ENCODE assay signal across 11 mouse cellular contexts in genomic region chr2:167213076-167213475, GRCm38 (mm10). TPM values are rescaled to one million over a fixed set of nuclear protein-coding genes. Genes with fewer than 3 reads are reported as not detected.
DNase-seq lines count a peak whose midpoint lies in the region; TF ChIP-seq lines count a peak whose summit lies in the region.
"Had no signal": no experiment of that assay in that cellular context is flagged by ENCODE, and none has a peak within 500 bp of the region (broad histone marks: within the 10 kb centered on the region; RNA-seq: fewer than 3 reads in every experiment).

No protein-coding gene starts in this region.

- TF ChIP-seq CTCF in kidney, adult 2 months (conservative IDR thresholded peaks at IDR 0.05; ENCODE audit: insufficient read depth, insufficient read length, low read depth, low read length) = peak; percentile 31

- no peak overlapping the region for H3K4me3 ChIP-seq in kidney, adult 2 months (ENCODE audit: insufficient read depth, low read depth, low read length)
- H3K4me3 ChIP-seq: hindbrain, embryonic 13.5 days; limb, embryonic 15.5 days had no signal

- no peak overlapping the region for H3K27ac ChIP-seq in kidney, adult 2 months (ENCODE audit: insufficient read depth, low read depth, low read length)
- H3K27ac ChIP-seq: hindbrain, embryonic 13.5 days; limb, embryonic 15.5 days had no signal

- no peaks in the 10 kb centered on the region for H3K27me3 ChIP-seq in kidney, adult 2 months (replicated peaks; ENCODE audit: control insufficient read depth, insufficient read depth, low read length)
- H3K27me3 ChIP-seq: hindbrain, embryonic 13.5 days; limb, embryonic 15.5 days had no signal

- H3K4me1 ChIP-seq in kidney, adult 2 months (ENCODE audit: control insufficient read depth, insufficient read depth, low read length) = no peaks in the 10 kb centered on the region
- H3K4me1 ChIP-seq: hindbrain, embryonic 13.5 days; limb, embryonic 15.5 days had no signal

- WGBS in kidney, adult 2 months = 94% methylated on average over 3 of the region's 3 CpGs

- peak; percentile 39 for DNase-seq in adrenal gland, postnatal 25 days
- DNase-seq in adrenal gland, adult 18-20 months (ENCODE audit: low spot score in 2 of 2) = no peak
- DNase-seq in kidney, adult 2 months = no peak
- no peak for DNase-seq in kidney, adult 8-10 months
- DNase-seq in thymus, postnatal 14 days = peak; percentile 16
- no peak for DNase-seq in thymus, adult 18-20 months
- DNase-seq in testis, postnatal 10 days (ENCODE audit: low spot score) = peak; percentile 70
- DNase-seq in spleen, postnatal 4 days (ENCODE audit: low spot score in 2 of 2) = no peak
- DNase-seq: midbrain, embryonic 14.5 days had no signal

- H3K36me3 ChIP-seq in kidney, adult 2 months (ENCODE audit: control insufficient read depth, insufficient read depth, low read length) = no peaks in the 10 kb centered on the region
- H3K36me3 ChIP-seq: hindbrain, embryonic 13.5 days had no signal

- TF ChIP-seq POLR2A in kidney, adult 2 months (IDR thresholded peaks at IDR 0.05; ENCODE audit: low read depth, low read length) = no peak

RNA-seq across cellular contexts. Expression of gene Kcnb1, which starts 23.1 kb away (rescaled TPM):
- 10.8 and 14.5 TPM in 2 replicates for total RNA-seq in adrenal gland, postnatal 25 days (2021)
- total RNA-seq in adrenal gland, adult 18-20 months (2021) = 10 to 100 TPM; 17.6 to 46.0 TPM
- 2.9 and 4.0 TPM in 2 replicates for polyA plus RNA-seq in kidney, adult 2 months (2012; rRNA removed)

RNA-seq across cellular contexts. Expression of gene Ptgis, which starts 27.3 kb away (rescaled TPM):
- 17.7 and 24.9 TPM in 2 replicates for total RNA-seq in adrenal gland, postnatal 25 days (2021)
- total RNA-seq in adrenal gland, adult 18-20 months (2021) = 10 to 100 TPM; 19.3 to 31.8 TPM
- 8.3 and 11.2 TPM in 2 replicates for polyA plus RNA-seq in kidney, adult 2 months (2012; rRNA removed)

Comparison
In these comparisons a context has a peak if more than half of its experiments do, and no peak if none do; other contexts are left out.
1. DNase-seq: peak in adrenal gland, postnatal 25 days (single experiment), thymus, postnatal 14 days (single experiment) and testis, postnatal 10 days (single experiment); none in adrenal gland, adult 18-20 months (0 of 2), kidney, adult 2 months (single experiment), kidney, adult 8-10 months (0 of 2), thymus, adult 18-20 months (0 of 2) and spleen, postnatal 4 days (0 of 2).